Mouse (Mus musculus) cortical plate, adult 2 months (tissue): Measurements from ENCODE around the gene Trex1. TPM values are rescaled to one million over a fixed set of nuclear protein-coding genes. Genes with fewer than 3 reads are reported as not detected.

Experiments used
- H3K27ac ChIP-seq: fragments of 200-500 bp; 2 replicates; pipeline ENCODE4 v1.5.1; 2012; ENCODE audit warnings: low read length, control low read depth, inconsistent platforms; ENCODE audit not compliant: insufficient read depth
- H3K4me1 ChIP-seq: fragments of 200-500 bp; 2 replicates; pipeline ENCODE4 v1.6.1; 2011; ENCODE audit warnings: low read length; ENCODE audit not compliant: control insufficient read depth, insufficient read depth
- H3K4me3 ChIP-seq: fragments of 200-500 bp; 2 replicates; pipeline ENCODE4 v1.5.1; 2011; ENCODE audit warnings: mild to moderate bottlenecking, low read length, control low read depth; ENCODE audit not compliant: insufficient read depth
- CTCF ChIP-seq: fragments of 200-500 bp; IDR thresholded peaks from 2 replicates; pipeline ENCODE4 v1.5.1; 2011; ENCODE audit warnings: mild to moderate bottlenecking, control low read depth, low read length; ENCODE audit not compliant: insufficient read depth; ENCODE audit errors: extremely low read depth
- POLR2A ChIP-seq: fragments of 200-500 bp; IDR thresholded peaks from 2 replicates; pipeline ENCODE4 v1.6.1; 2011; ENCODE audit warnings: mild to moderate bottlenecking, low read length, control low read depth; ENCODE audit not compliant: insufficient read depth; ENCODE audit errors: extremely low read depth
- polyA plus RNA-seq: library from polyadenylated mRNA; depleted of rRNA; stranded (reverse); fragments of >200 nt; gene quantifications from 2 replicates; pipeline ENCODE4 v1.2.3, GENCODE M21; 2012

Gene Trex1
- polyA plus RNA-seq, 1 experiment, result 34.2 TPM

- peaks cover 3% of the 10 kb centered on the region for H3K4me1 ChIP-seq
- TF ChIP-seq CTCF (no peak), POLR2A (no peak)
- H3K27ac ChIP-seq, result no peak overlapping the region
- H3K4me3 ChIP-seq, result no peak overlapping the region
Measured at GRCm38 (mm10) chr9:109053366-109053765, 6.2 kb downstream of the Trex1 start.

- TF ChIP-seq CTCF, result no peak
- Histone ChIP-seq H3K27ac (no peak overlapping the region), H3K4me1 (peaks cover 3% of the 10 kb centered on the region), H3K4me3 (no peak overlapping the region)
Measured at GRCm38 (mm10) chr9:109052490-109053260, 6.9 kb downstream of the Trex1 start.

- Histone ChIP-seq H3K4me3 (no peak overlapping the region), H3K27ac (no peak overlapping the region), H3K4me1 (peaks cover 3% of the 10 kb centered on the region)
- no peak for TF ChIP-seq CTCF
- TF ChIP-seq POLR2A, result no peak
Measured at GRCm38 (mm10) chr9:109051651-109052489, 7.7 kb downstream of the Trex1 start.

- H3K27ac ChIP-seq, result no peak overlapping the region
- TF ChIP-seq CTCF (no peak), POLR2A (no peak)
Measured at GRCm38 (mm10) chr9:109051011-109051501, 8.5 kb downstream of the Trex1 start.

GRCm38 (mm10) chr9:109050674-109050997 lies 8.9 kb downstream of the Trex1 start:
- no peak overlapping the region for H3K27ac ChIP-seq
- no peak overlapping the region for H3K4me3 ChIP-seq
- no peak for TF ChIP-seq CTCF
- TF ChIP-seq POLR2A, result no peak
- peaks cover 3% of the 10 kb centered on the region for H3K4me1 ChIP-seq

More at GRCm38 (mm10) chr9:109051011-109051501, 8.5 kb downstream of the Trex1 start:
- Histone ChIP-seq H3K4me1 (peaks cover 3% of the 10 kb centered on the region), H3K4me3 (no peak overlapping the region)

- H3K4me3 ChIP-seq, result no peak overlapping the region
- H3K27ac ChIP-seq, result no peak overlapping the region
- no peaks in the 10 kb centered on the region for H3K4me1 ChIP-seq
- TF ChIP-seq POLR2A (no peak), CTCF (no peak)
Measured at GRCm38 (mm10) chr9:109049996-109050673, 9.4 kb downstream of the Trex1 start.

GRCm38 (mm10) chr9:109049316-109049715 lies 10.2 kb downstream of the Trex1 start:
- TF ChIP-seq POLR2A (no peak), CTCF (no peak)
- no peak overlapping the region for H3K4me3 ChIP-seq
- no peak overlapping the region for H3K27ac ChIP-seq
- H3K4me1 ChIP-seq, result no peaks in the 10 kb centered on the region

GRCm38 (mm10) chr9:109046306-109046705 lies 13.2 kb downstream of the Trex1 start:
- H3K4me3 ChIP-seq, result no peak overlapping the region
- TF ChIP-seq CTCF (peak; percentile 58), POLR2A (no peak)

GRCm38 (mm10) chr9:109041351-109041750 lies 18.2 kb downstream of the Trex1 start:
- TF ChIP-seq POLR2A (no peak), CTCF (no peak)
- Histone ChIP-seq H3K4me1 (no peaks in the 10 kb centered on the region), H3K27ac (no peak overlapping the region), H3K4me3 (no peak overlapping the region)

More at GRCm38 (mm10) chr9:109046306-109046705, 13.2 kb downstream of the Trex1 start:
- Histone ChIP-seq H3K4me1 (no peaks in the 10 kb centered on the region), H3K27ac (no peak overlapping the region)

- H3K27ac ChIP-seq, result no peak overlapping the region
- H3K4me1 ChIP-seq, result no peaks in the 10 kb centered on the region
- H3K4me3 ChIP-seq, result no peak overlapping the region
- TF ChIP-seq CTCF, result no peak
- TF ChIP-seq POLR2A, result no peak
Measured at GRCm38 (mm10) chr9:109040906-109041305, 18.6 kb downstream of the Trex1 start.
